Mouse (Mus musculus): ENCODE measurements around the gene Ehmt2. TPM values are rescaled to one million over a fixed set of nuclear protein-coding genes. Genes with fewer than 3 reads are reported as not detected.
A peak's percentile ranks its signal among the peaks of the same experiment; 100 is the strongest.
"Not testable (repeated sequence)": the region's sequence is repeated elsewhere in the genome, so short reads cannot be mapped to it uniquely, and the experiment has no call there.

Gene Ehmt2
- polyA plus RNA-seq, 1 experiment from 2014 or later, result 49.1 TPM

GRCm38 (mm10) chr17:34901948-34902347 lies 3.7 kb downstream of the Ehmt2 start:
- ATAC-seq (ENCODE audit: insufficient number of reproducible peaks, low FRiP score); H3K27me3 ChIP-seq (replicated peaks); H3K27ac ChIP-seq (ENCODE audit: poor library complexity, severe bottlenecking); H3K4me3 ChIP-seq; H3K4me1 ChIP-seq (replicated peaks); H3K9me3 ChIP-seq (replicated peaks); H3K4me2 ChIP-seq; H3K9ac ChIP-seq: not testable (repeated sequence)
- H3K36me3 ChIP-seq, result peaks cover 55% of the 10 kb centered on the region
- WGBS, result 89% methylated on average over 9 of the region's 10 CpGs

GRCm38 (mm10) chr17:34902895-34903294 lies 4.6 kb downstream of the Ehmt2 start:
- Histone ChIP-seq H3K27me3 (replicated peaks) (no peaks in the 10 kb centered on the region), H3K9me3 (replicated peaks) (no peaks in the 10 kb centered on the region), H3K4me2 (no peak overlapping the region), H3K9ac (no peak overlapping the region), H3K36me3 (peaks cover 65% of the 10 kb centered on the region), H3K27ac (ENCODE audit: poor library complexity, severe bottlenecking) (no peak overlapping the region), H3K4me1 (replicated peaks) (no peaks in the 10 kb centered on the region), H3K4me3 (no peak overlapping the region)
- ATAC-seq (ENCODE audit: insufficient number of reproducible peaks, low FRiP score), result no peak
- WGBS, result 90% methylated on average over 9 of the region's 9 CpGs

GRCm38 (mm10) chr17:34910982-34911381 lies 12.7 kb downstream of the Ehmt2 start:
- Histone ChIP-seq H3K4me3 (no peak overlapping the region), H3K27ac (ENCODE audit: poor library complexity, severe bottlenecking) (no peak overlapping the region), H3K4me1 (replicated peaks) (peaks cover 3% of the 10 kb centered on the region; the same call in 1 of the 2 replicates), H3K9me3 (replicated peaks) (no peaks in the 10 kb centered on the region), H3K36me3 (peaks cover 81% of the 10 kb centered on the region), H3K9ac (no peak overlapping the region), H3K27me3 (replicated peaks) (no peaks in the 10 kb centered on the region), H3K4me2 (no peak overlapping the region)
- WGBS, result 85% methylated on average over 10 of the region's 10 CpGs
- ATAC-seq (ENCODE audit: insufficient number of reproducible peaks, low FRiP score), result no peak

GRCm38 (mm10) chr17:34911945-34912351 lies 13.7 kb downstream of the Ehmt2 start:
- Histone ChIP-seq H3K9me3 (replicated peaks) (no peaks in the 10 kb centered on the region), H3K27me3 (replicated peaks) (no peaks in the 10 kb centered on the region), H3K27ac (ENCODE audit: poor library complexity, severe bottlenecking) (no peak overlapping the region), H3K4me3 (no peak overlapping the region), H3K4me1 (replicated peaks) (peaks cover 3% of the 10 kb centered on the region; the same call in 1 of the 2 replicates), H3K36me3 (peaks cover 71% of the 10 kb centered on the region), H3K4me2 (no peak overlapping the region), H3K9ac (no peak overlapping the region)
- peak; percentile 48; the same call in 1 of the 2 replicates for ATAC-seq (ENCODE audit: insufficient number of reproducible peaks, low FRiP score)
- WGBS, result 54% methylated on average over 5 of the region's 5 CpGs

DNA sequence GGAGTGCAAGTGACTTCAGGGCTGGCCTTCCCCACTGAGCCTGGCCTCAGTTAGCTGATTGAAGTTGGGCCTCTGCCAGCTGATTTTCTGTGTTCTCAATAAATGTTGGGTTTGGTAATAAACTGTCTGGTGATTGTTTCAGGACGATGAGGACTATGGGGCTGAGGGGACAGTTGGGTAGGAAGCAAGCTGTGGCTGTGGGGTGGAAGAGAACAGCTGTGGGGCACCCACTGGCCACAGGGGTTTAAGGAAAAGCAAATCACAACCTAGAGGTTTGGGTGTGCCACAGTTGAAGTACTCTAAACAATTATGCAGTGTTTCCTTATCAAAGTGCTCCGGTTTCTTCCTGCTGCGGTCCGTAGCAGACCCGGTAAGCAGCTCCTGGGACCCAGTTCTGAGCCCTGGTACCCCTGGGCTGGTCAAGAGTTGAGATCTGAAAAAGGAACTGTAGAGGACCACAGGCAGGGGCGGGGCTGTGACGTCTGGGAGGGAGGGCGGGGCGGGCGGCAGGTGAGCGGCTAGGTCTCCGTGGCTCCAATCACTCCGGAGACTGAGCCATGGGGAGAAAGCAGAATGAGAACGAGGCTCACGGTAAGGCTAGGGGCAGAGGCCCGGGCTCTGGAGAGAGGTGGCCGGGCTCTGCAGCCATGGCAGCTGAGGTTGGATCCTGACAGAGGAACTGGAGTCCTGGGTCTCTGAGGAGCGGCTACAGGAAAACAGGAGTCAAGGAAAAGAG lies 15.8 kb downstream of the Ehmt2 start, which contains the start of gene Slc44a4:
Gene Slc44a4 (plus strand): TSS at position 537 of the 736 bp plus-strand sequence.
- Histone ChIP-seq H3K9ac (no peak within 1 kb of the TSS), H3K27ac (ENCODE audit: poor library complexity, severe bottlenecking) (no peak within 1 kb of the TSS), H3K4me1 (replicated peaks) (peaks cover 3% of the 10 kb centered on the region; the same call in 1 of the 2 replicates), H3K4me2 (no peak within 1 kb of the TSS), H3K4me3 (no peak within 1 kb of the TSS), H3K27me3 (replicated peaks) (no peaks in the 10 kb centered on the region), H3K9me3 (replicated peaks) (no peaks in the 10 kb centered on the region), H3K36me3 (peaks cover 50% of the 10 kb centered on the region)
- 33% methylated on average over 18 of the region's 18 CpGs for WGBS
- no peak for ATAC-seq (ENCODE audit: insufficient number of reproducible peaks, low FRiP score)

DNA sequence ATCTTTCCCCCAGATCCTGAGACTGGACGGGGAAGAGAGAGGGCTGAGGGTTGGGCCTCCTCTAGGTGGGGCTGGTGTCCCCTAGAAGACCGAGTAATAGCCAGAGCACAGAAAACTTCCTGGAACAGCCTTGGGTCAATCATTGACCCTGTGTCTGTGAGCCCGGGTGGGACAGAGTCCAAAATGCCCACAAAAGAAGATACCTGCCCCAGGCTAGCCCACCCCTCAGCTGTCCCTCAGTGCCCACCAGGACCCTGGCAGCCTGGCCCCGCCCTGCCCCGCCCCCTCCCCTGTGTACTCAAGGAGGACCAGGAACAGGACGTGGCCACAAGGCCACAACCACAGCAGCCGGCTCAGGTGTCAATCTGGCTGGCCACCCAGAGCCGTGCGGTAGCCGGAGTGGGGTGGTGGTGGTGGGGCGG lies 17.2 kb downstream of the Ehmt2 start:
- Histone ChIP-seq H3K4me1 (replicated peaks) (peaks cover 3% of the 10 kb centered on the region; the same call in 1 of the 2 replicates), H3K4me2 (peak overlapping the region; percentile 26), H3K4me3 (no peak overlapping the region), H3K9me3 (replicated peaks) (no peaks in the 10 kb centered on the region), H3K27me3 (replicated peaks) (no peaks in the 10 kb centered on the region), H3K27ac (ENCODE audit: poor library complexity, severe bottlenecking) (no peak overlapping the region), H3K9ac (peak overlapping the region; percentile 12; the same call in 1 of the 2 replicates), H3K36me3 (peaks cover 37% of the 10 kb centered on the region)
- 22% methylated on average over 11 of the region's 11 CpGs for WGBS
- 0 out of 2 replicates have a peak, but pooled peaks have one; percentile 19 for ATAC-seq (ENCODE audit: insufficient number of reproducible peaks, low FRiP score)

DNA sequence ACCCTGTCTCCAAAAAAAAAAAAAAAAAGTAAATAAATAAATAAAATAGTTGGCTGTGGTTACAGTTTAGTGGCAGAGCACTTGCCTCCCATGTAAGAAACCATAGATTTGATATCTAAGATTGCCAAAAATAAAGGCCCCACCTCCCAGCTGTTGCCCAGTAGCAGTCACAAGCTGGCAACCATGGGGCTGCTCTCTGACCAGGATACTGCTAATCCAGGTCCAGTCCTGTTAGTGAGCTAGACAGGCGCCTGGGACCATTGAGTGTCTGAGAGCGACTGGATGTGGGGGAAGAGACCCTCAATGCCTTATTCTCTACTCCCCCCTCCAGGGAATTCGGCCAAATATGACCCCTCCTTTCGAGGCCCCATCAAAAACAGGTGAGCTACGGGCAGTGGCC lies 18.0 kb downstream of the Ehmt2 start:
- WGBS, result 84% methylated on average over 5 of the region's 5 CpGs
- no peak overlapping the region for H3K4me3 ChIP-seq
- H3K9me3 ChIP-seq (replicated peaks), result no peaks in the 10 kb centered on the region
- no peak overlapping the region for H3K27ac ChIP-seq (ENCODE audit: poor library complexity, severe bottlenecking)
- H3K9ac ChIP-seq, result no peak overlapping the region
- H3K36me3 ChIP-seq, result peaks cover 28% of the 10 kb centered on the region
- peaks cover 3% of the 10 kb centered on the region; the same call in 1 of the 2 replicates for H3K4me1 ChIP-seq (replicated peaks)
- H3K4me2 ChIP-seq, result no peak overlapping the region
- no peak for ATAC-seq (ENCODE audit: insufficient number of reproducible peaks, low FRiP score)
- H3K27me3 ChIP-seq (replicated peaks), result no peaks in the 10 kb centered on the region

DNA sequence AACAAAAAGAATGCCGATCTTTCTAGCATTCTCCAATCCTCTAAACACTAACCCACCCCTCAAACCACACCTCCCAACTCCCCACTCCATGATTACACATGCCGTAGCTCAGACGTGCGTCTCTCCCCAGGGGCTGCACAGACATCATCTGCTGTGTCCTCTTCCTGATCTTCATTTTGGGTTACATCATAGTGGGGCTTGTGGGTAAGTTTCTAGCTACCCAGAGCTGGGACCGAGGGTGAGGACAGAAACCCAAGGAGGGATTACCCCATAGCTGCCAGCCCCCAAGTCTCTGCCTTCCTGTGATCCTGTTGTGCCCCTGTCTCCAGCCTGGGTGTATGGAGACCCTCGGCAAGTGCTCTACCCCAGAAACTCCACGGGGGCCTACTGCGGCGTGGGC lies 18.9 kb downstream of the Ehmt2 start:
- Histone ChIP-seq H3K9me3 (replicated peaks) (no peaks in the 10 kb centered on the region), H3K36me3 (peaks cover 19% of the 10 kb centered on the region), H3K27ac (ENCODE audit: poor library complexity, severe bottlenecking) (no peak overlapping the region), H3K4me2 (no peak overlapping the region), H3K9ac (no peak overlapping the region), H3K27me3 (replicated peaks) (no peaks in the 10 kb centered on the region), H3K4me3 (no peak overlapping the region), H3K4me1 (replicated peaks) (peaks cover 3% of the 10 kb centered on the region; the same call in 1 of the 2 replicates)
- ATAC-seq (ENCODE audit: insufficient number of reproducible peaks, low FRiP score), result no peak
- WGBS, result 67% methylated on average over 9 of the region's 9 CpGs

DNA sequence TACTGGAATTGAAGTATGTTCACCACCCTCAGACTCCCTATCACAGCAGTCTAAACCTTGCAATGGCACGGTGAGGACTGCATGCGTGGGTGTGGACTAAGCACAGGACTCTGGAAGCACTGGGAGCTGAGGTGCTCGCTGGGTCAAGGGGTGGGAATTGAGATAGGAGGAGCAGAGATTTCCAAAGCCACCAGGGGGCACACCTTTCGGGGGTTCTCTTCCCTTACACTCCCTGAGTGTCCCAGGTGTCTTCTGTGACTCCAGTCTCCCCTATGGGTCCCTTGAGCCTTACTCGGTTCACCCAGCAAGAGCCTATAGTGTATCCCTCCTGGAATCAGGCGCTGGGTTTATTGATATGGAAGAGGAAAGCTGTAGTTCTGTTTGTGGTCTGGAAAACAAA lies 24.7 kb downstream of the Ehmt2 start:
- 45% methylated on average over 6 of the region's 6 CpGs for WGBS
- Histone ChIP-seq H3K36me3 (no peaks in the 10 kb centered on the region), H3K27ac (ENCODE audit: poor library complexity, severe bottlenecking) (no peak overlapping the region)

GRCm38 (mm10) chr17:34924258-34924657 lies 26.0 kb downstream of the Ehmt2 start:
- H3K9me3 ChIP-seq (replicated peaks), result no peaks in the 10 kb centered on the region
- WGBS, result 74% methylated on average over 5 of the region's 5 CpGs
- no peak for ATAC-seq (ENCODE audit: insufficient number of reproducible peaks, low FRiP score)

More for the DNA sequence above, 24.7 kb downstream of the Ehmt2 start:
- no peaks in the 10 kb centered on the region for H3K27me3 ChIP-seq (replicated peaks)
- no peak overlapping the region for H3K4me3 ChIP-seq
- no peak for ATAC-seq (ENCODE audit: insufficient number of reproducible peaks, low FRiP score)
- H3K9me3 ChIP-seq (replicated peaks), result no peaks in the 10 kb centered on the region
- no peaks in the 10 kb centered on the region for H3K4me1 ChIP-seq (replicated peaks)
- no peak overlapping the region for H3K9ac ChIP-seq
- H3K4me2 ChIP-seq, result no peak overlapping the region

DNA sequence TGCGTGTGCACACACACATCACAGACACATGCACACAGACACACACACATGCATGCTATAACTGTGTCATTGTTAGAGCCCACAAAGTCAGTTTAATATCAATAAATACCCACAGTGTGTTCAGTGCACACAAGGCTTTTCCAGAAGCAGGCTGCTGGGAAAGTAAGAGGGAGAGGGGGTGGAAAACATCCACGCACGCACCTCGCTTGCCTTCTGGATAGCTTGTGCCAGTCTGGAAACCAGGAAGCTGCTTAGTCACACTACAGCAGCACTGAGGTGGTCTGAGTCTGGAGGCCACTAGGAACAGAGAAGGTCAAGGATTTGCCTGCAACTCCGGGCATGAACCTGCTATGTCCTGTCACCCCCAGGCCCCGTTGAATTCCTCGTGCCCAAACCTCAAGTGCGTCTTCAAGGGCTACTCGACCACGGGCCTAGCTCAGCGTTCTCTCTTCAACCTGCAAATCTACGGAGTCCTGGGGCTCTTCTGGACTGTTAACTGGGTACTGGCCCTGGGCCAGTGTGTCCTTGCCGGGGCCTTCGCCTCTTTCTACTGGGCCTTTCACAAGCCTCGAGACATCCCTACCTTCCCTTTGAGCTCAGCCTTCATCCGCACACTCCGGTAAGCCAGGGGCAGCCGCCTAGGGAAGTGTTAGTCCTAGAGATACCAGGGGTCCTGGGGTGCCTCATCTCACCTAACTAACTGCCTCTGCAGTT lies 29.2 kb downstream of the Ehmt2 start:
- 73% methylated on average over 18 of the region's 18 CpGs for WGBS
- Histone ChIP-seq H3K36me3 (no peaks in the 10 kb centered on the region), H3K4me2 (no peak overlapping the region), H3K9ac (no peak overlapping the region), H3K27me3 (replicated peaks) (no peaks in the 10 kb centered on the region), H3K4me3 (no peak overlapping the region), H3K27ac (ENCODE audit: poor library complexity, severe bottlenecking) (no peak overlapping the region), H3K9me3 (replicated peaks) (no peaks in the 10 kb centered on the region), H3K4me1 (replicated peaks) (peaks cover 14% of the 10 kb centered on the region)
- no peak for ATAC-seq (ENCODE audit: insufficient number of reproducible peaks, low FRiP score)

More at GRCm38 (mm10) chr17:34924258-34924657, 26.0 kb downstream of the Ehmt2 start:
- Histone ChIP-seq H3K27ac (ENCODE audit: poor library complexity, severe bottlenecking) (no peak overlapping the region), H3K4me3 (no peak overlapping the region), H3K4me1 (replicated peaks) (0 out of 2 replicates have a peak, but pooled peaks cover 4% of the 10 kb centered on the region), H3K4me2 (no peak overlapping the region), H3K36me3 (no peaks in the 10 kb centered on the region), H3K27me3 (replicated peaks) (no peaks in the 10 kb centered on the region), H3K9ac (no peak overlapping the region)
